Mouse (Mus musculus) neural tube, embryonic 13.5 days (tissue): ENCODE measurements around the gene Ddx50. TPM values are rescaled to one million over a fixed set of nuclear protein-coding genes. Genes with fewer than 3 reads are reported as not detected.

Experiments used
- ATAC-seq: fragments of 200-750 bp; cut with Nextera tagmentation; 2 replicates; pipeline ENCODE4 v1.8.0; 2017; ENCODE audit warnings: low read depth, mild to moderate bottlenecking, moderate TSS enrichment, moderate library complexity
- H3K27ac ChIP-seq: fragments of 300-500 bp; sonication (generic); replicated peaks from 2 replicates; pipeline ENCODE4 v1.5.1; 2015; ENCODE audit warnings: moderate library complexity, mild to moderate bottlenecking, inconsistent platforms
- H3K27me3 ChIP-seq: fragments of 300-500 bp; sonication (generic); 2 replicates; pipeline ENCODE4 v1.6.1; 2015; ENCODE audit warnings: mild to moderate bottlenecking, inconsistent platforms
- H3K36me3 ChIP-seq: fragments of 300-500 bp; sonication (generic); 2 replicates; pipeline ENCODE4 v1.6.1; 2015; ENCODE audit warnings: mild to moderate bottlenecking, inconsistent platforms
- H3K4me1 ChIP-seq: fragments of 300-500 bp; sonication (generic); replicated peaks from 2 replicates; pipeline ENCODE4 v1.6.1; 2015; ENCODE audit warnings: inconsistent platforms
- H3K4me2 ChIP-seq: fragments of 300-500 bp; sonication (generic); 2 replicates; pipeline ENCODE4 v1.6.1; 2015; ENCODE audit warnings: inconsistent platforms, mild to moderate bottlenecking, moderate library complexity
- H3K4me3 ChIP-seq: fragments of 300-500 bp; sonication (generic); 2 replicates; pipeline ENCODE4 v1.5.1; 2015; ENCODE audit warnings: mild to moderate bottlenecking, inconsistent platforms
- H3K9ac ChIP-seq: fragments of 300-500 bp; sonication (generic); 2 replicates; pipeline ENCODE4 v1.6.1; 2015; ENCODE audit warnings: moderate library complexity, mild to moderate bottlenecking, inconsistent platforms
- H3K9me3 ChIP-seq: fragments of 300-500 bp; sonication (generic); 2 replicates; pipeline ENCODE4 v1.6.1; 2016; ENCODE audit warnings: inconsistent platforms
- WGBS: fragments of 180-500 bp; shearing (Covaris S2); methylation state at CpG from one replicate; pipeline ENCODE4 v1.1.7; 2015; 5-methylcytosine and 5-hydroxymethylcytosine counted together
- polyA plus RNA-seq: library from polyadenylated mRNA; unstranded; fragments of >200 nt; fragmentation: Nextera tagmentation; extraction: Ambion mirVana; gene quantifications from 2 replicates; pipeline ENCODE4 v1.2.1, GENCODE M21; 2015

Ddx50 gene
- 88.3 and 96.9 TPM in 2 replicates for polyA plus RNA-seq

DNA sequence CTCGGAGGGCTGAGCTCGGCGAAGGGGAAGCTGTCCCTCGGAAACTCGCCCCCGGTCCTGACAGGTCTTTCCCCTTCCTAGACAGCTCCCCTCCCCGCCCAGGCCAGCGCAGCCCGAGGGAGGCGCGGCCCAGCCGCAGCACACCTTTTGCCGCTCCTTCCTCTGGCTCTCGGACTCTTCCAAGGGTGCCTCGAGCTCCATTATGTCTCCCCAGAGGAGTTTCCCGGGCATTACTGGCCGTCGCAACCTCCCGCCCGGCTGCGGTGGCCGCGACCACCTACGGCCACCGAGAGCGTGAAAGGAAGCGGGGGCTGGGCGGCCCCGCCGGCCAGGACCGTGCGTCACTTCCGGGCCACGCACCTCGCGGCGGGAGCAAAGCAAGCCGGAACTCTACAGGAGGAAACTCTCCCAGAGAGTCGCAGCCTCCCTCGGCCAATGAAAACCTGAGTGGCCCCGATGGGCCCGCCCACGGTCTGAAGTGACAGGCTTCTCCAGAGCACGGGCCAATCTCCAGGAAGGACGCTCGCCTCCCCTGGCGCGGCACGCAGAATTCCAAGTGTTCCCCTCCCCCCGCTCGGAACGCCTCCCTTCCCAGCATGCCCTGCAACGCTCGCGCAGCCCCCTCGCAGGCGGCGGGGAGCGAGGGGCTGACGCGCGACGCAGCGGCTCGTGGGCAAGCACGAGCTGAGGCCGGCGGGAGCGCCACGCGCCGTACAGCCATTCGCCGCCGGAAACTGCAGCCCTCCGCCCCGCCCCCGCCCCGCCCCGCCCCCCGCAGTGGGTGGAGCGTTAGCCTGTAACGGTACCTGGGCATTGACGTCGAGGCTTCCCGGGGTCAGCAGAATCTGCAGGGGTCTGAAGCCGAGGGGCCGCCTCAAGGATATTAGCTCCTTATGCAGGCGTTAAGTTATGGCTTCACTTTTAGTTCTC lies at the start of gene Ddx50:
Ddx50 (minus strand) TSS at position 338 of the 930 bp plus-strand sequence.
- Histone ChIP-seq H3K9me3 (no peaks in the 10 kb centered on the region), H3K4me3 (peak within 1 kb of the TSS; percentile 89), H3K27me3 (no peaks in the 10 kb centered on the region), H3K27ac (peak within 1 kb of the TSS; percentile 95), H3K4me1 (peaks cover 20% of the 10 kb centered on the region), H3K36me3 (peaks cover 10% of the 10 kb centered on the region), H3K9ac (peak within 1 kb of the TSS; percentile 93), H3K4me2 (peak within 1 kb of the TSS; percentile 85)
- WGBS, result 0% methylated on average over 80 of the region's 89 CpGs
- ATAC-seq, result peak; percentile 100

DNA sequence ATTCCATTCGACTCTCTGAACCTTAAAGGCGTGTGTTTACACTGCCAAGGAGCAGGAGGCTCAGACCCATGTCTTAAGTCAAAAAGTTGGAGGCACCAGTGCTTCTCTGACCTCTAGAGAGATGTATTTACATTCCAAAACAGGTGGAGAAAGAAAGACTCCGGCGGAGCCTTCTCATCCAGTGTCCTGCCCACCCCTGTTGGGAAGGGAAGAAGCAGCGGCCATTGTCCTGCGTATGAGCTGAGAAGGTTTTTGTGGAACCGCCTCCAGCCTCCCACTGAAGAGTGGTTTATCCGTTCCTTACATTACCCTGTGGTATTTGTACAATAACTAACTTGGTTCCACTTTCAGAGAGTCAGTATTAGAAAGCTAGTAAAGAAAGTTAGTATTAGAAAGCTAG lies 41.8 kb upstream of the Ddx50 start:
- Histone ChIP-seq H3K9me3 (no peaks in the 10 kb centered on the region), H3K4me3 (no peak overlapping the region), H3K27ac (no peak overlapping the region), H3K9ac (no peak overlapping the region), H3K4me2 (no peak overlapping the region), H3K36me3 (no peaks in the 10 kb centered on the region), H3K4me1 (peaks cover 5% of the 10 kb centered on the region), H3K27me3 (peaks cover 30% of the 10 kb centered on the region)
- 62% methylated on average over 8 of the region's 8 CpGs for WGBS
- no peak for ATAC-seq

DNA sequence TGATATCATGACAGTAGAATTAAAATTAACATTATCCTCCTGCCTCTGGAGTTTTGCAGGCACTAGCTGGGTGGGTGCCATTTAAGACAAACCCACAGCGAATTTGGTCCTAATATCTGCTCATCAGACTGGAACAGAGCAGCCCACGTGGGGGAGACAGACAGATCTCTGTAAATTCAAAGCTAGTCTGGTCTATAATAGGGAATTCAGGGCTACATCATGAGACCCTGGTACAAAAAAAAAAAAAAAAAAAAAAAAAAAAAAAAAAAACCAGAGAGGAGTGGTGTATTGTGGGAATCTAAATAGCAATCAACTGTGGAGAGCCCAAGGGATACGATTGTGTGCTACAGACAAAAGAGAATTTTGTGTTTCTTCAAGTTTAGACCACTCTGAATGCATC lies 41.2 kb upstream of the Ddx50 start:
- H3K4me3 ChIP-seq, result no peak overlapping the region
- peaks cover 11% of the 10 kb centered on the region for H3K4me1 ChIP-seq
- 83% methylated on average over 3 of the region's 3 CpGs for WGBS
- H3K9ac ChIP-seq, result no peak overlapping the region
- no peaks in the 10 kb centered on the region for H3K36me3 ChIP-seq
- H3K27ac ChIP-seq, result no peak overlapping the region
- no peak for ATAC-seq
- no peak overlapping the region for H3K4me2 ChIP-seq
- H3K9me3 ChIP-seq, result no peaks in the 10 kb centered on the region
- peaks cover 30% of the 10 kb centered on the region for H3K27me3 ChIP-seq

DNA sequence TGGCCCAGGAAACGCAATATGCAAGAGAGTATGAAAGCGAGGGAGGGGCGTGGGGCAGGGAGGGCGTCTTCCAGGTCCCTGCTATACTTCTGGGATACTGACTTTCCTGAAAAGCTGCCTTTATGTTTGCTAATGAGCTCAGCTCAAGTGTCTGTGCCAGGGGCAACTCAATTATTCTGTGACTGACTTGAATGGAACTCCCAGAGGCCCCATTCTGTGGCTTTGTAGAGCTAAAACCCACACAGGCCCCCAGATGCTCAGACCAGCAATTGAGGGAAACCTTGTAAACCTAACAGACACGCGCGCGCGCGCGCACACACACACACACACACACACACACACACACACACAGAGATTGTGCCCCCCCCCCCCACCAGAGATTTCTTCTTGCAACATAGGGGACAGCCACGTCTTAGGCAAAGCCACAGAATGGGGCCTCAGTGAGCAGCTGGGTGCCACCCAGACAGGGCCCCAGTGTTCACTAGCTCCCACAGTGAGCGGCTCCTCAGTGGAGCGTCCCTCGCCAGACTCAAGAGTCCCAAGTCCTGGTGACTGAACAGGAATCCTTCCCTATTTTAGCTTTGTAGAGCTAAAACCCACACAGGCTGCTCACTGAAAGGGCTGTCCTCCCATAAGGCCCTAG lies 36.1 kb upstream of the Ddx50 start:
- Histone ChIP-seq H3K4me2 (peak overlapping the region; percentile 38), H3K27ac (peak overlapping the region; percentile 73), H3K4me3 (no peak overlapping the region), H3K4me1 (peaks cover 28% of the 10 kb centered on the region), H3K9ac (no peak overlapping the region), H3K9me3 (no peaks in the 10 kb centered on the region), H3K36me3 (no peaks in the 10 kb centered on the region), H3K27me3 (peaks cover 69% of the 10 kb centered on the region)
- ATAC-seq, result peak; percentile 93
- 19% methylated on average over 15 of the region's 15 CpGs for WGBS

DNA sequence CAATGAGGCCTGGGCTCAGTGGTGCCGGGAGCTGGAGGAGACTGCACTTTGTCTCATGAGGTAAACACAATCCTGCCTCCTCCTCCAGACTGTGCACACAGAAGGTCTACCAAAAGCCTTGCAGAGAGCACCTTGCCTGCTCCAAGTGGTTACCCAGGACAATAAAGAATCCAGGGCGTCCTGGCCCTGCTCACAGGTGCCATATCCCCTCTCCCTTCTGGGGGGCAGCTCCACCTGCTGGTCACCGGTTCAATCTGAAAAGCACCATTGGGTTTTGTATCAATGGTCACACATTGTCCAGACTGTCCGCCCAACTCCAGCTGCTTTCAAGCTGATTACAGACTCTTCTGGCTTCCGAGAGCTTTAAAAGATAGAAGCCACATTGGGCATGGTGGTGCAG lies 32.0 kb upstream of the Ddx50 start:
- Histone ChIP-seq H3K36me3 (no peaks in the 10 kb centered on the region), H3K27ac (no peak overlapping the region), H3K4me3 (no peak overlapping the region), H3K9me3 (0 out of 2 replicates have a peak, but pooled peaks cover 7% of the 10 kb centered on the region), H3K27me3 (peaks cover 58% of the 10 kb centered on the region), H3K9ac (no peak overlapping the region), H3K4me1 (peaks cover 25% of the 10 kb centered on the region), H3K4me2 (no peak overlapping the region)
- WGBS, result 52% methylated on average over 5 of the region's 5 CpGs
- ATAC-seq, result no peak

DNA sequence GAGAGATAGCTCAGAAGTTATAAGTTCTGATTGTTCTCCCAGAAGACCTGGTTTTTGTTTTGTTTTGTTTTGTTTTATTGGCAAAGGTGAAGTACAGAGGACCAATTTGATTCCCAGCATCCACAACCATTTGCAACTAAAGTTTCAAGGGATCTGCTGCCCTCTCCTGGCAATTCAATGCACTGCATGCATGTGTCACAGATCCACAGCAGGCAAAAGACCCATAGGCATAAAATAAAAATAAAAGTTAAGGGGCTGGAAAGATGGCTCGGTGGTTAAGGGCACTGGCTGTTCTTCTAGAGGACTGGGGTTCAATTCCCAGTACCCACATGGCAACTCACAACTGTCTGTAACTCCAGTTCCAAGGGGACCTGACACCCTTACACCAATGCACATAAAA lies 28.8 kb upstream of the Ddx50 start:
- WGBS, result 64% methylated on average over 1 of the region's 1 CpGs
- no peaks in the 10 kb centered on the region; the same call in 1 of the 2 replicates for H3K4me1 ChIP-seq
- H3K27ac ChIP-seq, result no peak overlapping the region
- no peak overlapping the region for H3K9ac ChIP-seq
- H3K27me3 ChIP-seq, result peaks cover 42% of the 10 kb centered on the region
- no peak overlapping the region for H3K4me3 ChIP-seq
- H3K4me2 ChIP-seq, result no peak overlapping the region
- H3K36me3 ChIP-seq, result no peaks in the 10 kb centered on the region
- no peak for ATAC-seq
- H3K9me3 ChIP-seq, result 0 out of 2 replicates have a peak, but pooled peaks cover 7% of the 10 kb centered on the region

DNA sequence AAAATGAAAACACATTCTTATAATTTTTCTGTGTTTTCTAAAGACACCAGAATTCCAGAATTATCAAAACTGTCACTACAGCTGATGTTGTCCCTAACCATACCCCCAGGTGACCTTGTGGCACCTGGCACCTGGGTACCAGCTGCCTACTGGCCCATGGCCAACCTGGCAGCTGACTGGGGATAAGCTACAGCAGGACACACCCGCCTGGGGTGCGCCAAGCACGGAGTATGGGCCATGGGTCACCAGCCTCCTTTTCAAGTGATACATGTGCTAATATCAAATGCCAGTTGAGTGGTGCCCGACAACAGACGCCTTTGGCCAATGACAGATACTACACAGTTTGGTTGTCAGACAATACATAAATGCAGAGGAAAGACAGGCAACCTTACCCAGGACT lies 26.3 kb upstream of the Ddx50 start:
- H3K4me3 ChIP-seq, result no peak overlapping the region
- WGBS, result 73% methylated on average over 5 of the region's 5 CpGs
- H3K9ac ChIP-seq, result no peak overlapping the region
- ATAC-seq, result no peak
- no peaks in the 10 kb centered on the region; the same call in 1 of the 2 replicates for H3K4me1 ChIP-seq
- 0 out of 2 replicates have a peak, but pooled peaks cover 7% of the 10 kb centered on the region for H3K9me3 ChIP-seq
- no peaks in the 10 kb centered on the region for H3K36me3 ChIP-seq
- H3K27ac ChIP-seq, result no peak overlapping the region
- peaks cover 19% of the 10 kb centered on the region for H3K27me3 ChIP-seq
- no peak overlapping the region for H3K4me2 ChIP-seq

DNA sequence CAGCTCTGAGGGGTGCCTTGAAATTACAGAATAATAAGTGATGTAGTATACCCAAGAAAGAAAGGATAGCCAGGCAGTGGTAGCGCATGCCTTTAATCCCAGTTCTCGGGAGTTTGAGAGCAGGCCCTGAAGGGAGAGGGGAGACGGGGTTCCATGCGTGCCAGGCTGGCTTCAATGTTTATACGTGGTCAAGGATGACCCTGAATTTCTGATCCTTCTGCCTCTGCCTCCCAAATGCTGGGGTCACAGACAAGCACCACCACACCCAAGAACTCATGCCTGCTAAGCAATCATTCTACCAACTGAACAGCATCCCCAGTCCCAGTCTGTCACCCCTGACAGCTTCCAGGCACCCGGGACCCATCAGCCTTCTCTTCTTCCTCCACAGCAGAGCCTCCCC lies 25.2 kb upstream of the Ddx50 start:
- Histone ChIP-seq H3K9ac (no peak overlapping the region), H3K4me3 (no peak overlapping the region), H3K36me3 (no peaks in the 10 kb centered on the region), H3K27me3 (peaks cover 9% of the 10 kb centered on the region; the same call in 1 of the 2 replicates), H3K27ac (no peak overlapping the region), H3K4me1 (no peaks in the 10 kb centered on the region; the same call in 1 of the 2 replicates), H3K4me2 (no peak overlapping the region), H3K9me3 (0 out of 2 replicates have a peak, but pooled peaks cover 7% of the 10 kb centered on the region)
- no peak for ATAC-seq
- 87% methylated on average over 6 of the region's 6 CpGs for WGBS

DNA sequence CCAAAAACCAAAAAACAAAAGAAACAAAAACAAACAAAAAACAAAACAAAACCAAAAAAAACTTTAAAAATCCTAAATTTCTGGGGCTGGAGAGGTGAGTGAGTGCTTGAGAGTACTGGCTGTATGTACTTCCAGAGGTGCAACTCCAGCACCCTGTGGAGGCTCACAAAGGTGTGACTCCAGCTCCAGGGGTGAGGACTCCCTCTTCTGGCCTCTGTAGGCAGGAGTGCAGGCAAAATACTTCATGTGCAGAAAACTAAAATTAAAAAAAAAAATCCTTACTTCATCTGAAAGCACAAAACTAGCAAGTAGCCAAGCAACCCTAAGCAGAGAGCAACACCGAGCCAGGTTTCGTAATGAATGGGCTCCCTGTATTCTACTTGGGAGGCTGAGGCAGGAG lies 21.3 kb upstream of the Ddx50 start:
- ATAC-seq, result no peak
- H3K4me2 ChIP-seq, result no peak overlapping the region
- no peaks in the 10 kb centered on the region; the same call in 1 of the 2 replicates for H3K4me1 ChIP-seq
- H3K27ac ChIP-seq, result no peak overlapping the region
- H3K9ac ChIP-seq, result no peak overlapping the region
- no peak overlapping the region for H3K4me3 ChIP-seq
- no peaks in the 10 kb centered on the region for H3K27me3 ChIP-seq
- 96% methylated on average over 2 of the region's 2 CpGs for WGBS
- no peaks in the 10 kb centered on the region for H3K9me3 ChIP-seq
- H3K36me3 ChIP-seq, result no peaks in the 10 kb centered on the region

DNA sequence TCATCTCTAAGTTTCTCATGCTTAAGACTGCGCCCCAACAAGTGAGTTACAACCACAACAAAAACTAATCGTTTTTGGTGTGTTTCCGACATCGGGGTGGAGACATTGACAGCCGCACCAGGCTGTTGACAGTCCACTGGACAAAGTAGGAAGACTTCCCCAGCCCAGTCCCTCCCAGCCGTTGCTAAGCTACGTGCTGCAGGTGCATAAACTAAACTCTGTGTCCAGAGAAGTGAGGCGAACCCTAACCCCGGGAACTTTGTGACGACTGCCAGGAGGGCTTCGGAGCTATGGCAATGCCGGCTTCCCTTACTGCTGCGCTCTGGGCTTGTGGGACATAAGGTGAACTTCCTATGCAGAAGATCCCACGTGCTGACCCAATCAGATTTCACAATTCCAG lies 18.2 kb upstream of the Ddx50 start:
- H3K9me3 ChIP-seq, result no peaks in the 10 kb centered on the region
- H3K27ac ChIP-seq, result no peak overlapping the region
- WGBS, result 74% methylated on average over 14 of the region's 14 CpGs
- H3K4me2 ChIP-seq, result no peak overlapping the region
- no peak overlapping the region for H3K9ac ChIP-seq
- peaks cover 13% of the 10 kb centered on the region; the same call in 1 of the 2 replicates for H3K27me3 ChIP-seq
- no peak overlapping the region for H3K4me3 ChIP-seq
- no peak for ATAC-seq
- H3K4me1 ChIP-seq, result no peaks in the 10 kb centered on the region
- no peaks in the 10 kb centered on the region for H3K36me3 ChIP-seq

DNA sequence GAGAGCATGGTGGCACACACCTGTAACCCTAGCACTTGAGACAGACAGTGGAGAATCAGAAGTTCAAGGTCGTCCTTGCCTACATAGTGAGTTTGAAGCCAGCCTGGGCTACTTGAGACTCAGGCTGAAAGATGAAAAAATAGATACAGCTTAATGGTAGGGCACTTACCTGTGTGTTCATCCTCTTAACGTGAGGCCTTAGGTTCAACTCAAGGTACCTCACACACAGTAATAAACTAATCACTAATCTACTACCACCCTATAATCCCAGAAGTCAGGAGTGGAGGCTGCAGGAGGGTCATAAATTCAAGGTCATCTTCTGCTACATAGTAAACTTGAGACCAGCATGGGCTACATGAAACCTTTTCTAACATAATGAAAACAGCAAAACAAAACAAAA lies 17.4 kb upstream of the Ddx50 start:
- Histone ChIP-seq H3K9me3 (no peaks in the 10 kb centered on the region), H3K27ac (no peak overlapping the region), H3K4me3 (no peak overlapping the region), H3K4me1 (no peaks in the 10 kb centered on the region), H3K9ac (no peak overlapping the region), H3K4me2 (no peak overlapping the region), H3K36me3 (no peaks in the 10 kb centered on the region), H3K27me3 (peaks cover 15% of the 10 kb centered on the region; the same call in 1 of the 2 replicates)
- WGBS, result 78% methylated on average over 2 of the region's 2 CpGs
- no peak for ATAC-seq

DNA sequence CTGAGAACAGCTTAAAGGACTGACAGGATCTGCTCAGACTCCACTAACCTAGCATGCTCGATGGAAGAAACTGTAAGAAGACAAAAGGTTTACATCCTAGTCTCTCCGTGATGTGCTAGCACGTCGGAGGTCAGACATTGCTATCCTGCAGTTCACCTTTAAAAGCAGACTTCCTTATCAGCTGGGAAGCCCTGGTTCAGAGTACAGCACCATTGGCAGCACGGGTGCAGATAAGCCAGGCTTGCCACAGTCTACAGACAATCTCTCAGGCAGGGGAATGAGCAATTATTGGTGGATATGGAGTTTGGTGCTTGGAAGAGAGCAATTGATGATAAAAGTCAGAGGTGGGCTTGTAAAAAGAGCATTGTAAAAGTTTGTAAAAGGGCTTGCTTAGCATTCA lies 17.0 kb upstream of the Ddx50 start:
- 83% methylated on average over 5 of the region's 5 CpGs for WGBS
- Histone ChIP-seq H3K27ac (no peak overlapping the region), H3K9me3 (no peaks in the 10 kb centered on the region), H3K9ac (no peak overlapping the region), H3K36me3 (no peaks in the 10 kb centered on the region), H3K4me1 (no peaks in the 10 kb centered on the region), H3K4me2 (no peak overlapping the region), H3K27me3 (peaks cover 15% of the 10 kb centered on the region; the same call in 1 of the 2 replicates), H3K4me3 (no peak overlapping the region)
- ATAC-seq, result no peak
